Mouse (Mus musculus): ENCODE data around the gene Hsd17b11. TPM values are rescaled to one million over a fixed set of nuclear protein-coding genes. Genes with fewer than 3 reads are reported as not detected.
A peak's percentile ranks its signal among the peaks of the same experiment; 100 is the strongest.

Gene Hsd17b11
- total and polyA plus RNA-seq, 3 experiments: 8.7 to 16.0 TPM; not detected in 1

- Histone ChIP-seq H3K27me3 (ENCODE audit: control insufficient read depth in 1 of 2, insufficient read depth in 2 of 2, low read length in 2 of 2) (no peaks in the 10 kb centered on the region), H3K9me3 (replicated peaks; ENCODE audit: insufficient read depth, low read length) (no peaks in the 10 kb centered on the region), H3K9ac (ENCODE audit: control insufficient read depth, low read depth, low read length, poor library complexity, severe bottlenecking) (no peak overlapping the region), H3K27ac (ENCODE audit: control insufficient read depth, low read depth, low read length) (no peak overlapping the region), H3K79me2 (ENCODE audit: control insufficient read depth, insufficient read depth, low read length, poor library complexity) (no peaks in the 10 kb centered on the region), H3K4me3 (ENCODE audit: control insufficient read depth in 1 of 2, insufficient read depth in 1 of 2, low read depth in 2 of 2, low read length in 2 of 2) (no peak overlapping the region), H3K36me3 (ENCODE audit: control insufficient read depth in 1 of 2, insufficient read depth in 2 of 2, low read length in 2 of 2) (peaks cover 0 to 13% of the 10 kb centered on the region in 2 experiments; a peak in 2 of 4 replicates), H3K4me1 (ENCODE audit: control insufficient read depth in 1 of 2, insufficient read depth in 2 of 2, low read length in 2 of 2) (peaks cover 14 to 16% of the 10 kb centered on the region in 2 experiments)
- TF ChIP-seq RCOR1 (IDR thresholded peaks at IDR 0.05; ENCODE audit: low read depth, low read length): no peak
- no peak for TF ChIP-seq POLR2AphosphoS2 (IDR thresholded peaks at IDR 0.05; ENCODE audit: low read length)
- DNase-seq (ENCODE audit: low read depth, low spot score): no peak
These were observed 14.1 kb upstream of the Hsd17b11 start for GRCm38 (mm10) chr5:104035824-104036223.

GRCm38 (mm10) chr5:104035066-104035465 lies 13.3 kb upstream of the Hsd17b11 start:
- no peak overlapping the region for H3K4me3 ChIP-seq (ENCODE audit: control insufficient read depth in 1 of 2, insufficient read depth in 1 of 2, low read depth in 2 of 2, low read length in 2 of 2)
- no peaks in the 10 kb centered on the region for H3K9me3 ChIP-seq (replicated peaks; ENCODE audit: insufficient read depth, low read length)
- TF ChIP-seq TBP (IDR thresholded peaks at IDR 0.05; ENCODE audit: low read depth, low read length) (no peak), CTCF (IDR thresholded peaks at IDR 0.05 in 2 of 3, conservative IDR thresholded peaks at IDR 0.05 in 1 of 3; ENCODE audit: control insufficient read depth in 1 of 3, insufficient read depth in 1 of 3, low read depth in 2 of 3, low read length in 3 of 3, poor library complexity in 1 of 3, severe bottlenecking in 1 of 3) (no peak)
- no peak overlapping the region for H3K27ac ChIP-seq (ENCODE audit: control insufficient read depth, low read depth, low read length)
- H3K27me3 ChIP-seq (ENCODE audit: control insufficient read depth in 1 of 2, insufficient read depth in 2 of 2, low read length in 2 of 2): no peaks in the 10 kb centered on the region
- peaks cover 0 to 13% of the 10 kb centered on the region in 2 experiments; a peak in 2 of 4 replicates for H3K36me3 ChIP-seq (ENCODE audit: control insufficient read depth in 1 of 2, insufficient read depth in 2 of 2, low read length in 2 of 2)
- H3K9ac ChIP-seq (ENCODE audit: control insufficient read depth, low read depth, low read length, poor library complexity, severe bottlenecking): no peak overlapping the region
- peaks cover 14 to 17% of the 10 kb centered on the region in 2 experiments for H3K4me1 ChIP-seq (ENCODE audit: control insufficient read depth in 1 of 2, insufficient read depth in 2 of 2, low read length in 2 of 2)
- no peak for DNase-seq (ENCODE audit: low read depth, low spot score)
- H3K79me2 ChIP-seq (ENCODE audit: control insufficient read depth, insufficient read depth, low read length, poor library complexity): no peaks in the 10 kb centered on the region

- H3K79me2 ChIP-seq (ENCODE audit: control insufficient read depth, insufficient read depth, low read length, poor library complexity): no peaks in the 10 kb centered on the region
- H3K27me3 ChIP-seq (ENCODE audit: control insufficient read depth in 1 of 2, insufficient read depth in 2 of 2, low read length in 2 of 2): no peaks in the 10 kb centered on the region
- H3K27ac ChIP-seq (ENCODE audit: control insufficient read depth, low read depth, low read length): 0 out of 2 replicates have a peak overlapping the region, but pooled peaks have one; percentile 6
- peaks cover 10 to 14% of the 10 kb centered on the region in 2 experiments for H3K4me1 ChIP-seq (ENCODE audit: control insufficient read depth in 1 of 2, insufficient read depth in 2 of 2, low read length in 2 of 2)
- H3K9me3 ChIP-seq (replicated peaks; ENCODE audit: insufficient read depth, low read length): no peaks in the 10 kb centered on the region
- H3K4me3 ChIP-seq (ENCODE audit: control insufficient read depth in 1 of 2, insufficient read depth in 1 of 2, low read depth in 2 of 2, low read length in 2 of 2): no peak overlapping the region
- TF ChIP-seq EP300 (IDR thresholded peaks at IDR 0.05; ENCODE audit: low read depth in 1 of 2, low read length in 2 of 2) (peak; percentile 19 to 26; a peak in 2 of 4 replicates), GATA1 (IDR thresholded peaks at IDR 0.05; ENCODE audit: low read depth, low read length) (peak; percentile 39), MEF2A (IDR thresholded peaks at IDR 0.05; ENCODE audit: extremely low read depth, insufficient replicate concordance, low read depth, low read length, poor library complexity, severe bottlenecking) (no peak), ELF1 (IDR thresholded peaks at IDR 0.05; ENCODE audit: low read depth, low read length) (no peak), POLR2AphosphoS2 (IDR thresholded peaks at IDR 0.05; ENCODE audit: low read length) (no peak), SMC3 (IDR thresholded peaks at IDR 0.05; ENCODE audit: low read depth, low read length) (no peak)
- no peak overlapping the region for H3K9ac ChIP-seq (ENCODE audit: control insufficient read depth, low read depth, low read length, poor library complexity, severe bottlenecking)
- peak; percentile 40 for DNase-seq (ENCODE audit: low read depth, low spot score)
- peaks cover 0 to 10% of the 10 kb centered on the region in 2 experiments; a peak in 2 of 4 replicates for H3K36me3 ChIP-seq (ENCODE audit: control insufficient read depth in 1 of 2, insufficient read depth in 2 of 2, low read length in 2 of 2)
These were observed 10.8 kb upstream of the Hsd17b11 start for GRCm38 (mm10) chr5:104032434-104033097.
